Mouse (Mus musculus) embryonic facial prominence, embryonic 12.5 days (tissue): ENCODE results near the gene Timm44. TPM values are rescaled to one million over a fixed set of nuclear protein-coding genes. Genes with fewer than 3 reads are reported as not detected.

Source experiments
- polyA plus RNA-seq: library from polyadenylated mRNA; unstranded; fragments of >200 nt; fragmentation: Nextera tagmentation; extraction: Ambion mirVana; gene quantifications from 2 replicates; pipeline ENCODE4 v1.2.1, GENCODE M21; 2016

The Timm44 gene
- polyA plus RNA-seq, 1 experiment from 2014 or later = 64.3 TPM

Other genes with a start within 250 kb of the Timm44 start
- not detected in 2 replicates for gene Cd209f, start 170.1 kb downstream of the Timm44 start, polyA plus RNA-seq
- gene Cd209g, start 141.8 kb downstream of the Timm44 start, polyA plus RNA-seq = not detected in 2 replicates
- gene Evi5l, start 109.3 kb downstream of the Timm44 start, polyA plus RNA-seq = 35.6 and 37.3 TPM in 2 replicates
- gene Prr36, start 58.5 kb downstream of the Timm44 start, polyA plus RNA-seq = 5.5 and 6.1 TPM in 2 replicates
- gene Lrrc8e, start 49.1 kb downstream of the Timm44 start, polyA plus RNA-seq = 0.56 and 0.67 TPM in 2 replicates
- 36.1 and 40.1 TPM in 2 replicates for gene Map2k7, start 37.2 kb downstream of the Timm44 start, polyA plus RNA-seq
- gene Gm49320, start 37.0 kb downstream of the Timm44 start, polyA plus RNA-seq = 1.1 and 2.0 TPM in 2 replicates
- 5.8 and 6.5 TPM in 2 replicates for gene Tgfbr3l, start 27.7 kb downstream of the Timm44 start, polyA plus RNA-seq
- gene Snapc2, start 22.8 kb downstream of the Timm44 start, polyA plus RNA-seq = 71.3 and 71.7 TPM in 2 replicates
- 120 and 141 TPM in 2 replicates for gene Ctxn1, start 16.6 kb downstream of the Timm44 start, polyA plus RNA-seq
- 23.1 and 26.0 TPM in 2 replicates for gene Ccl25, start 49.3 kb upstream of the Timm44 start, polyA plus RNA-seq
- 316 and 334 TPM in 2 replicates for gene Elavl1, start 49.5 kb upstream of the Timm44 start, polyA plus RNA-seq
- gene Cers4, start 217.1 kb upstream of the Timm44 start, polyA plus RNA-seq = 13.9 and 14.9 TPM in 2 replicates